Mouse (Mus musculus) lung, adult 2 months (tissue): ENCODE results near the gene Theg.

ENCODE experiments used
- CTCF ChIP-seq: fragments of 200-500 bp; IDR thresholded peaks from 2 replicates; pipeline ENCODE4 v1.5.1; 2011; ENCODE audit warnings: mild to moderate bottlenecking, low read length, control low read depth; ENCODE audit not compliant: insufficient read depth
- POLR2A ChIP-seq: fragments of 200-500 bp; IDR thresholded peaks from 2 replicates; pipeline ENCODE4 v1.6.1; 2011; ENCODE audit warnings: low read depth, mild to moderate bottlenecking, control low read depth, low read length, borderline replicate concordance; ENCODE audit errors: extremely low read depth

GRCm38 (mm10) chr10:79552531-79552930 is 34.6 kb downstream of the Theg start:
- TF ChIP-seq CTCF = no peak
- no peak for TF ChIP-seq POLR2A
